Mouse (Mus musculus) layer of hippocampus, adult 2 months (tissue): ENCODE results near the gene Zfp72. TPM values are rescaled to one million over a fixed set of nuclear protein-coding genes. Genes with fewer than 3 reads are reported as not detected.

ENCODE experiments used
- DNase-seq, 2 experiments: peaks; one replicate each; pipeline ENCODE4 v3.0.0; 2022; ENCODE audit warnings: low spot score in 2 of 2
- H3K27ac ChIP-seq: fragments of 200-600 bp; 2 replicates; pipeline ENCODE4 v1.8.1; 2022
- H3K4me3 ChIP-seq: fragments of 200-600 bp; 2 replicates; pipeline ENCODE4 v1.8.1; 2022; ENCODE audit warnings: mild to moderate bottlenecking
- CTCF ChIP-seq: fragments of 200-600 bp; conservative IDR thresholded peaks from 2 replicates; pipeline ENCODE4 v1.8.1; 2022; ENCODE audit warnings: antibody characterized with exemption, mild to moderate bottlenecking, moderate library complexity
- long read RNA-seq, 2 experiments: library from polyadenylated mRNA; stranded (forward); transcript quantifications; one replicate each; pipeline ENCODE4 v2.0.0; 2021; ENCODE audit warnings: borderline mapping rate in 2 of 2
- total RNA-seq, 2 experiments: library from RNA; stranded (reverse); gene quantifications; 2 replicates each; pipeline ENCODE4 v1.2.3; 2021

Gene Zfp72
- total RNA-seq = 1 to 10 TPM; 6.0 to 6.5 TPM
- long read RNA-seq, experiment 1, full-length matches to known transcripts = 1 of 2 reads
- long read RNA-seq, experiment 1, partial matches to known transcripts = 0 of 2 reads
- long read RNA-seq, experiment 1, other reads (novel, unspliced or antisense) = 1 of 2 reads
- long read RNA-seq, experiment 2, full-length matches to known transcripts = 8 of 12 reads
- long read RNA-seq, experiment 2, partial matches to known transcripts = 0 of 12 reads
- long read RNA-seq, experiment 2, other reads (novel, unspliced or antisense) = 4 of 12 reads

GRCm38 (mm10) chr13:74390371-74390990, at the start of gene Zfp72:
Zfp72 (minus strand) TSS chr13:74390836.
- peak within 1 kb of the TSS; percentile 76 for H3K27ac ChIP-seq
- H3K4me3 ChIP-seq = peak within 1 kb of the TSS; percentile 74
- TF ChIP-seq CTCF = no peak
- DNase-seq = peak; percentile 77 to 83

GRCm38 (mm10) chr13:74439895-74440294, 49.3 kb upstream of the Zfp72 start:
- TF ChIP-seq CTCF = no peak
- DNase-seq = no peak
- H3K27ac ChIP-seq = no peak overlapping the region
- H3K4me3 ChIP-seq = no peak overlapping the region

- no peak for DNase-seq
- TF ChIP-seq CTCF = no peak
- no peak within 1 kb of the TSS for H3K4me3 ChIP-seq
- H3K27ac ChIP-seq = no peak within 1 kb of the TSS
Observed at GRCm38 (mm10) chr13:74399298-74399839, 8.7 kb upstream of the Zfp72 start, which contains the start of gene Ftl1-ps1. Ftl1-ps1 (plus strand) TSS chr13:74399694.

- Histone ChIP-seq H3K4me3 (no peak overlapping the region; the same call in 1 of the 2 replicates), H3K27ac (0 out of 2 replicates have a peak overlapping the region, but pooled peaks have one; percentile 76)
- no peak for DNase-seq
- TF ChIP-seq CTCF = no peak
Observed at GRCm38 (mm10) chr13:74391156-74391555, 520 bp upstream of the Zfp72 start.

- DNase-seq = no peak
- H3K27ac ChIP-seq = no peak overlapping the region
- H3K4me3 ChIP-seq = peak overlapping the region; percentile 74
- peak; percentile 64 for TF ChIP-seq CTCF
Observed at GRCm38 (mm10) chr13:74389730-74390129, 906 bp downstream of the Zfp72 start.

GRCm38 (mm10) chr13:74382289-74382688, 8.3 kb downstream of the Zfp72 start:
- TF ChIP-seq CTCF = no peak
- no peak for DNase-seq
- Histone ChIP-seq H3K27ac (peak overlapping the region; percentile 14; the same call in 1 of the 2 replicates), H3K4me3 (no peak overlapping the region)

- no peak overlapping the region for H3K4me3 ChIP-seq
- H3K27ac ChIP-seq = peak overlapping the region; percentile 14; the same call in 1 of the 2 replicates
- no peak for TF ChIP-seq CTCF
- DNase-seq = no peak
Observed at GRCm38 (mm10) chr13:74381533-74382276, 8.9 kb downstream of the Zfp72 start.

GRCm38 (mm10) chr13:74363859-74364235, 26.8 kb downstream of the Zfp72 start, which contains the start of gene Lrrc14b:
Lrrc14b (minus strand) TSS chr13:74364005.
- Histone ChIP-seq H3K27ac (no peak within 1 kb of the TSS), H3K4me3 (no peak within 1 kb of the TSS)
- no peak for DNase-seq
- TF ChIP-seq CTCF = no peak; the same call in 1 of the 2 replicates

- Histone ChIP-seq H3K4me3 (no peak overlapping the region), H3K27ac (no peak overlapping the region)
- TF ChIP-seq CTCF = no peak
- DNase-seq = no peak
Observed at GRCm38 (mm10) chr13:74363176-74363858, 27.3 kb downstream of the Zfp72 start.

- no peak overlapping the region for H3K27ac ChIP-seq
- TF ChIP-seq CTCF = no peak
- no peak overlapping the region for H3K4me3 ChIP-seq
- DNase-seq = no peak
Observed at GRCm38 (mm10) chr13:74362218-74362617, 28.4 kb downstream of the Zfp72 start.

GRCm38 (mm10) chr13:74356491-74356890, 34.1 kb downstream of the Zfp72 start:
- peak in 1 of 2 experiments; percentile 29 for DNase-seq
- no peak for TF ChIP-seq CTCF
- Histone ChIP-seq H3K4me3 (no peak overlapping the region), H3K27ac (no peak overlapping the region)

GRCm38 (mm10) chr13:74350435-74350906, 40.2 kb downstream of the Zfp72 start:
- Histone ChIP-seq H3K4me3 (peak overlapping the region; percentile 91), H3K27ac (peak overlapping the region; percentile 99)
- TF ChIP-seq CTCF = no peak
- no peak for DNase-seq
